Mouse (Mus musculus) embryonic facial prominence, embryonic 13.5 days (tissue): ENCODE results near the gene Sash3. TPM values are rescaled to one million over a fixed set of nuclear protein-coding genes. Genes with fewer than 3 reads are reported as not detected.
A peak's percentile ranks its signal among the peaks of the same experiment; 100 is the strongest.

Experiments used
- ATAC-seq: fragments of 200-750 bp; cut with Nextera tagmentation; 2 replicates; pipeline ENCODE4 v1.8.0; 2017; ENCODE audit warnings: low read depth; ENCODE audit not compliant: insufficient number of reproducible peaks, insufficient read depth, low FRiP score, low TSS enrichment
- H3K27ac ChIP-seq: fragments of 300-500 bp; sonication (generic); 2 replicates; pipeline ENCODE4 v1.5.1; 2015; ENCODE audit warnings: moderate library complexity, mild to moderate bottlenecking, inconsistent platforms
- H3K27me3 ChIP-seq: fragments of 300-500 bp; sonication (generic); 2 replicates; pipeline ENCODE4 v1.6.1; 2015; ENCODE audit warnings: mild to moderate bottlenecking, inconsistent platforms
- H3K36me3 ChIP-seq: fragments of 300-500 bp; sonication (generic); 2 replicates; pipeline ENCODE4 v1.6.1; 2015; ENCODE audit warnings: mild to moderate bottlenecking, inconsistent platforms
- H3K4me1 ChIP-seq: fragments of 300-500 bp; sonication (generic); 2 replicates; pipeline ENCODE4 v1.6.1; 2015; ENCODE audit warnings: inconsistent platforms
- H3K4me2 ChIP-seq: fragments of 300-500 bp; sonication (generic); 2 replicates; pipeline ENCODE4 v1.6.1; 2015; ENCODE audit warnings: moderate library complexity, mild to moderate bottlenecking, inconsistent platforms
- H3K4me3 ChIP-seq: fragments of 300-500 bp; sonication (generic); 2 replicates; pipeline ENCODE4 v1.5.1; 2015; ENCODE audit warnings: mild to moderate bottlenecking, inconsistent platforms
- H3K9ac ChIP-seq: fragments of 300-500 bp; sonication (generic); 2 replicates; pipeline ENCODE4 v1.6.1; 2015; ENCODE audit warnings: mild to moderate bottlenecking, inconsistent platforms
- H3K9me3 ChIP-seq: fragments of 300-500 bp; sonication (generic); 2 replicates; pipeline ENCODE4 v1.6.1; 2016; ENCODE audit warnings: inconsistent platforms
- WGBS: fragments of 180-500 bp; shearing (Covaris S2); methylation state at CpG from one replicate; pipeline ENCODE4 v1.1.7; 2015; ENCODE audit warnings: mixed read lengths; 5-methylcytosine and 5-hydroxymethylcytosine counted together
- polyA plus RNA-seq: library from polyadenylated mRNA; unstranded; fragments of >200 nt; fragmentation: Nextera tagmentation; extraction: Ambion mirVana; gene quantifications from 2 replicates; pipeline ENCODE4 v1.2.1, GENCODE M21; 2015

The Sash3 gene
- polyA plus RNA-seq, 1 experiment from 2014 or later, result 1.8 TPM

DNA sequence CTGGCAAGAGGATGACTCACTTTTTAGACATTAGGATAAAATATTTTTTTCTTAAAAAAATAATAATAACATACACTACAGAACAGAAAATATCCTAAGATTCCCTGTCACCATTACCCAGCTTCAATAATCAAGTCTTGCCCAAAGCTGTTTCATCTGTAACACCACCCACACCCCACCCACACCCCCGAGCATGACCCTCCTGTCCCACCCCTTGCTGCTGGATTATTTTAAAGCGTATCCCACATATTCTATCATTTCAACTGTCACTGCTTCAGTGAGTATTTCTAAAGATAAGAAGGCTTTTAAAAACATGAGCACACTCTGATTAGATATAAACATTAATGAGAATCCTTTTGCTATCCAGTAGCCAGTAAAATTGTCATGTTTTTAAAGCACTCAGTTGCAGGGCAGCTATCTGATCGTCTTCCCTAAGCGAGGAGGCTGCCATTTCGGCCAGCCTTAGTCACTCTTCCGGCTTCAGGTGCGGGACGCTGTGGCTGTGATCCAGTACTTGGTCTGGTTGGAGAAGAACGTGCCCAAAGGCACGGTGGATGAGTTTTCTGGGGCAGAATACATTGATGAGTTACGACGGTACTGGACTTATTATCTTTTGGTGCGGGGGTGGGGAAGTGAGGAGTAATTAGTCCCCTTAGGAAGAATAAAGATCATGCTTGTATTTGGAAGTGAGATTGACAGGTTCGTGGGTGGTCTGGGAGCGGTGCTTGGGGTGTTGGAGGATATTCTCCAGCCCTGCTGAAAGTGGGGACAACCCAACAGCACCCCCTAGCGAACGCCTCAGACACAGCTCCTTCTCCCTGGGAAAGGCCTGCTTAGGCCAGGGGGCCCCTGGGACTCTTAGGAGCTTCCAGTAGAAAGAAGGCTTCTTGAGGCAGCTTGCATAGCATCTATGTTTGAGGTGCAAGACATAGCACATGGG, 21.8 kb upstream of the Sash3 start:
- peak overlapping the region; percentile 39 for H3K4me2 ChIP-seq
- ATAC-seq, result no peak
- WGBS, result 29% methylated on average over 17 of the region's 17 CpGs

GRCm38 (mm10) chrX:48126903-48127476, 19.2 kb upstream of the Sash3 start:
- Histone ChIP-seq H3K27ac (no peak overlapping the region), H3K9ac (no peak overlapping the region), H3K4me2 (no peak overlapping the region), H3K4me3 (no peak overlapping the region), H3K4me1 (no peaks in the 10 kb centered on the region), H3K36me3 (no peaks in the 10 kb centered on the region), H3K9me3 (no peaks in the 10 kb centered on the region), H3K27me3 (no peaks in the 10 kb centered on the region)
- 66% methylated on average over 6 of the region's 6 CpGs for WGBS
- ATAC-seq, result no peak

More for the DNA sequence above, 21.8 kb upstream of the Sash3 start:
- Histone ChIP-seq H3K27ac (no peak overlapping the region), H3K9me3 (no peaks in the 10 kb centered on the region), H3K4me1 (no peaks in the 10 kb centered on the region), H3K4me3 (no peak overlapping the region), H3K9ac (no peak overlapping the region), H3K36me3 (no peaks in the 10 kb centered on the region), H3K27me3 (no peaks in the 10 kb centered on the region)

GRCm38 (mm10) chrX:48127502-48128218, 18.6 kb upstream of the Sash3 start:
- Histone ChIP-seq H3K4me1 (no peaks in the 10 kb centered on the region), H3K27ac (no peak overlapping the region), H3K9ac (no peak overlapping the region), H3K27me3 (no peaks in the 10 kb centered on the region), H3K36me3 (no peaks in the 10 kb centered on the region), H3K4me3 (no peak overlapping the region), H3K9me3 (no peaks in the 10 kb centered on the region), H3K4me2 (no peak overlapping the region)
- ATAC-seq, result no peak
- WGBS, result 70% methylated on average over 6 of the region's 6 CpGs

GRCm38 (mm10) chrX:48129167-48129566, 17.1 kb upstream of the Sash3 start:
- Histone ChIP-seq H3K9me3 (no peaks in the 10 kb centered on the region), H3K27ac (no peak overlapping the region), H3K9ac (no peak overlapping the region), H3K4me1 (no peaks in the 10 kb centered on the region), H3K27me3 (no peaks in the 10 kb centered on the region), H3K4me2 (no peak overlapping the region), H3K4me3 (no peak overlapping the region), H3K36me3 (no peaks in the 10 kb centered on the region)
- no peak for ATAC-seq
- WGBS, result 100% methylated on average over 1 of the region's 1 CpGs

GRCm38 (mm10) chrX:48136935-48137334, 9.3 kb upstream of the Sash3 start:
- peaks cover 9% of the 10 kb centered on the region; the same call in 1 of the 2 replicates for H3K4me1 ChIP-seq
- H3K9me3 ChIP-seq, result no peaks in the 10 kb centered on the region
- no peak for ATAC-seq
- 84% methylated on average over 4 of the region's 4 CpGs for WGBS
- no peak overlapping the region for H3K4me3 ChIP-seq
- no peak overlapping the region for H3K27ac ChIP-seq
- no peaks in the 10 kb centered on the region for H3K27me3 ChIP-seq
- no peaks in the 10 kb centered on the region for H3K36me3 ChIP-seq
- no peak overlapping the region for H3K9ac ChIP-seq
- no peak overlapping the region for H3K4me2 ChIP-seq

- H3K27me3 ChIP-seq, result no peaks in the 10 kb centered on the region
- H3K9me3 ChIP-seq, result no peaks in the 10 kb centered on the region
- WGBS, result 55% methylated on average over 6 of the region's 6 CpGs
- H3K4me2 ChIP-seq, result no peak overlapping the region
- H3K27ac ChIP-seq, result no peak overlapping the region
- ATAC-seq, result no peak
- peaks cover 9% of the 10 kb centered on the region; the same call in 1 of the 2 replicates for H3K4me1 ChIP-seq
- no peaks in the 10 kb centered on the region for H3K36me3 ChIP-seq
- H3K9ac ChIP-seq, result no peak overlapping the region
- no peak overlapping the region for H3K4me3 ChIP-seq
Observed at GRCm38 (mm10) chrX:48138011-48138410, 8.2 kb upstream of the Sash3 start.

DNA sequence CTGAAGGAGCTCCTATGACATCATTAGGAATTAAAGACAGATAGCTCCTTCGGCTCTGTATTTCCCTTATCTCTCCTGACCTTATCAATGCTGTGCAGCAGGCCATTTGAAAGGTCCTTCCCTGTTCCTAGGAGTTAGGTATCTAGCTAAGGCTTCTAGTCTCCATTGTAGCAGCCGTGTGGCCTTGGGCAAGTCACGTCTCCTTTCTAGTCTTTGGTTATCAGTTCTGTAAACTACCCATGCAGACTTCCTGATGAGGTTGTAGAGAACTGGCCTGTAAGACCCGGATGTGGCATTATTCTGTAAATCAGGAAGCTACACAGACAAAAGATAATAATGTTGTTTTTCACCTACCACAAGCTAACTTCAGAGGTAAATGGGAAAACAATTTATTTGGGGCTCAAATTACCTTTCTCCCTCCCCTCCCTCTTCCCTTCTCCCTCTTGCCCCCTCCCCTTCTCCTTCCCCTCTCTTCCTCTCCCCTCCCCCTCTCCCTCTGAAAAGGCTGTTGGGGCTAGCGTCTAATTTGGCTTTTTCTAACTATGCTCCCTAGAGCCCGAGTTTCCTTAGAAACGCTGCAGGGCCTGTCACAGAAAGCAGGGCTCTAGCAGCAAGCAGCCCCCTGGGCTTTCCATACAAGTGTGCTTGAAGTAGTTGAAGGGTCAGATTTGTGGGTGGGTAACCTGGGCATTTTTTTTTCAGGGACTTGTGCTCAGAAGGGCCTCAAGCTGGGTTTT, 7.5 kb upstream of the Sash3 start:
- no peak overlapping the region for H3K4me2 ChIP-seq
- 46% methylated on average over 7 of the region's 7 CpGs for WGBS
- no peaks in the 10 kb centered on the region for H3K27me3 ChIP-seq
- no peaks in the 10 kb centered on the region for H3K36me3 ChIP-seq
- no peak overlapping the region for H3K27ac ChIP-seq
- ATAC-seq, result no peak
- no peak overlapping the region for H3K9ac ChIP-seq
- H3K9me3 ChIP-seq, result no peaks in the 10 kb centered on the region
- peaks cover 9% of the 10 kb centered on the region; the same call in 1 of the 2 replicates for H3K4me1 ChIP-seq
- no peak overlapping the region for H3K4me3 ChIP-seq

DNA sequence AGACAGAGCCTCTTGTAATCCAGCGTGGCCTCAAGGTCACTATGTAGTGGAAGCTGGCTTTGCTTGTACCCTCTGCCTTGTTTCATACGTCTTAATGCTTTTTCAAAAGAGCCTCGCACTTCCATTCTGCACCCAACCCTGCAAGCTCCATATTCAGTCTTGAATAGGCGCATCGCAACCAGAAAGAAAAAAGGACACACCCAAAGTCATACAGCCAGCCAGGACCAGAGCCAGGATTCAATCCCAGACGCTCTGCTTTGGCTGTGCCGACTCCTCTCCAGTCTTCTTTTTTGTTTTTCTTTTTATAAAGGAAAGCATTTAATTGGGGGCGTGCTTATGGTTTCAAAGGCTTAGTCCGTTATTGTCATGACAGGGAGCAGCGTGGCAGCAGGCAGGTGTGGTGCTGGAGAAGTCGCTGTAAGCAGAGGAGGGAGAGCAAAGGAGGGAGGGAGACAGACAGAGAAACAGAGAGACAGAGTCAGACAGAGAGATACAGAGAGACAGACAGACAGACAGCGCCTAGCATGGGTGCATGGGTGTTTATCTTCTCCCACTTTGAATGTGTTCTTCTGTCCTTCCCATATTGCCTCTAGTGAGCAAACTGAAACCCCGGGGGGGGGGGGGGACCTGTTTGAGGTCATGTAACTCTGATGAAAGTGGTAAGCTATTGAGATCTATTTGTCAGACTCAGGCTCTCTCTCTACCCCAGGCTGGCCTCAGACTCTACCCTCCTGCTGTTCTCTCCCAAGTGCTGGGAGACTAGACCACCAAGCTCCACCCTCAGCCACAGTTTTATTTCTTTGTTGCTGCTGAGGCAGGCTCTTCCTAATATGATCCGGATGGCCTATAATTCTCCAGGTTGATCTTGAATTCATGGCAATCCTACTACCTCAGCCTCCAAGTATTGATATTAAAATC, 6.6 kb upstream of the Sash3 start:
- Histone ChIP-seq H3K9ac (no peak overlapping the region), H3K4me1 (peaks cover 9% of the 10 kb centered on the region; the same call in 1 of the 2 replicates), H3K27ac (no peak overlapping the region), H3K36me3 (no peaks in the 10 kb centered on the region), H3K9me3 (no peaks in the 10 kb centered on the region), H3K27me3 (no peaks in the 10 kb centered on the region), H3K4me2 (no peak overlapping the region), H3K4me3 (no peak overlapping the region)
- WGBS, result 53% methylated on average over 14 of the region's 14 CpGs
- no peak for ATAC-seq

DNA sequence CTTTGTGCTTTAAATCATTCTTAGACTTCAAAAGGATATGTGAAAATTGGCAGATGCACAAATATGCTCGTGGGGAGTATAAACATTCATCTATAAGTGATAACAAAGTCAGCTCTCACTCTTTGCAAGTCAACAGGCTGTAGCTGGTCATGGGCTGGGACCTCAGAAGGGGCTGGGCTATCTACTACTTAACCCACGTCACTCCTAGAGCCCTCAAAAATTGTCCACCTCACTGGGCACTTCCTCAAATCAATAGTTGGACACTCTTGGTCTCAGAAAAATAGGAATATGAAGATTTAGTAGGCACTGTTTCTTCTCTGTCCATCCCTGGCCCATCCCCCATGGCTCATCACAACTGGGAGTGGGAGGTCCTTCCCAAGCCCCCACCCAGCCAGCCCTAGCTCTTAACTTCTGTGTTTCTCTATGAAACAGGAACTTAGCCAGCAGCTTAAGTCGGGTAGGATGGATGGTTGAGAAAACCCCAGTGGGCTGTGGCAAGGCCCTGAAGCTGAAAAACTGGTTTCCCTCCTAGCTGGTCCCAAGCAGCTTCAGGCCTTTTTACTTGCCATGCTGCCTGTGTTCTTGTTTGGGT, 5.9 kb upstream of the Sash3 start:
- Histone ChIP-seq H3K4me1 (peaks cover 9% of the 10 kb centered on the region; the same call in 1 of the 2 replicates), H3K27ac (no peak overlapping the region), H3K36me3 (no peaks in the 10 kb centered on the region), H3K27me3 (no peaks in the 10 kb centered on the region), H3K4me2 (no peak overlapping the region), H3K9ac (no peak overlapping the region), H3K4me3 (no peak overlapping the region), H3K9me3 (no peaks in the 10 kb centered on the region)
- no peak for ATAC-seq
- 67% methylated on average over 3 of the region's 3 CpGs for WGBS

GRCm38 (mm10) chrX:48141481-48141880, 4.8 kb upstream of the Sash3 start:
- no peaks in the 10 kb centered on the region for H3K36me3 ChIP-seq
- no peak for ATAC-seq
- H3K4me2 ChIP-seq, result no peak overlapping the region
- H3K27ac ChIP-seq, result no peak overlapping the region
- no peak overlapping the region for H3K4me3 ChIP-seq
- WGBS, result 82% methylated on average over 6 of the region's 6 CpGs
- H3K9me3 ChIP-seq, result no peaks in the 10 kb centered on the region
- no peak overlapping the region for H3K9ac ChIP-seq
- H3K27me3 ChIP-seq, result no peaks in the 10 kb centered on the region
- H3K4me1 ChIP-seq, result peaks cover 9% of the 10 kb centered on the region; the same call in 1 of the 2 replicates
